Mouse (Mus musculus) thymus, adult 2 months (tissue): ENCODE measurements around the gene Rest.

ENCODE experiments used
- CTCF ChIP-seq: fragments of 200-500 bp; IDR thresholded peaks from 2 replicates; pipeline ENCODE4 v1.5.1; 2012; ENCODE audit warnings: mild to moderate bottlenecking, control low read depth, low read length, moderate library complexity, borderline replicate concordance; ENCODE audit not compliant: control insufficient read depth, poor library complexity, insufficient read depth; ENCODE audit errors: extremely low read depth
- POLR2A ChIP-seq: fragments of 200-500 bp; IDR thresholded peaks from 2 replicates; pipeline ENCODE4 v1.6.1; 2012; ENCODE audit warnings: mild to moderate bottlenecking, low read length, control low read depth, moderate library complexity; ENCODE audit not compliant: control insufficient read depth, poor library complexity, insufficient read depth; ENCODE audit errors: extremely low read depth

DNA sequence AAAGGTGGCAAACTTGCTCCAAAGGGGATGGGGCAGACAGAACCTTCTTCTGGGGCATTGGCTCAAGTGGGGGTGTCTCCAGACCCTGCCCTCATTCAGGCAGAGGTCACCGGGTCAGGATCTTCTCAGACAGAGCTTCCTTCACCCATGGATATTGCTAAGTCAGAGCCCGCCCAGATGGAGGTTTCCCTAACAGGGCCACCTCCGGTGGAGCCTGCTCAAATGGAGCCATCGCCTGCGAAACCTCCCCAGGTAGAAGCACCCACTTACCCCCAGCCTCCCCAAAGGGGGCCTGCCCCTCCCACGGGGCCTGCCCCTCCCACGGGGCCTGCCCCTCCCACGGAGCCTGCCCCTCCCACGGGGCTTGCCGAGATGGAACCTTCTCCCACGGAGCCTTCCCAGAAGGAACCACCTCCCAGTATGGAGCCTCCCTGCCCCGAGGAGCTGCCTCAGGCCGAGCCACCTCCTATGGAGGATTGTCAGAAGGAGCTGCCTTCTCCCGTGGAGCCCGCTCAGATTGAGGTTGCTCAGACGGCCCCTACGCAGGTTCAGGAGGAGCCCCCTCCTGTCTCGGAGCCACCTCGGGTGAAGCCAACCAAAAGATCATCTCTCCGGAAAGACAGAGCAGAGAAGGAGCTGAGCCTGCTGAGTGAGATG, 16.4 kb downstream of the Rest start:
- no peak for TF ChIP-seq CTCF
- no peak for TF ChIP-seq POLR2A
